Mouse (Mus musculus) spleen, postnatal 36 days (tissue): ENCODE results near the gene Crym.

ENCODE experiments used
- DNase-seq, 2 experiments: peaks; one replicate each; pipeline ENCODE4 v3.0.0; 2022; ENCODE audit warnings: low spot score in 2 of 2, mixed read lengths in 1 of 2

Gene Crym

DNA sequence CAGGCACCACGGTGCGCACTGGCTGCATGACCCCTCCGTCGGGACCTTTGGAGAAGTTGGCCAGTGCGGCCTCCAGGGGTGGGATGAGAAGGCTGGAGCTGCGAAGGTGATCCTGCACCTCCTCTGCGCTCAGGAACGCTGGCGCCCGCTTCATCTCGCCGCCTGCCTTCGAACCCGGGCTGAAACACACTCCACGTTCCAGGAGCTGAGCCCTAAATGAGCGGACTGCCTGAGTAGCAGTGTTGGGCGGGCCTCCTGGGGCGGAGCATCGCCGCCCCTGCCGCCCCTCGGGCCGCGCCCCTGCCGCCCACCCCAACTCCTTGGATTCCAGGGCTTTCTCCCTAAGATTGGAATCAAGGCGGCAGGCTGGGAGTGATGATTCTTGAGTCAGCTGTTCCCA, at the start of gene Crym:
TSS of gene Crym (minus strand) at position 341 of the 400 bp plus-strand sequence.
- no peak for DNase-seq

DNA sequence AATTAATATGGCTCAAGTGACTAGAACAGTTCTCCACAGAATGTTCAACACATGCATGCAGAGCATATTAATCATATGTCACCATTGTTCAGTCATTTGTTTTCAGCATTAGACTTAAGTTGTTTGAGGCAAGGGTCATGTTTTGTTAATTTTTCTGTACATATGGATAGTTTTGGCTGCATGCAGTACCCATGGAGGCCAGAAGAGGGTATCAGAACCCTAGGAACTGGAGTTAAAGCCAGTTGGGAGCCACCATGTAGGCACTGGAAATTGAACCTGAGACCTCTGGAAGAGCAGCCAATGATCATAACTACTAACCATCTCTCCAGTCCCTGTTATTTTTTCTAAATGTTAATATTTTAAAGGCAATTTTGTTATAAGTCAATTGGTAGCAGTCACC, 39.2 kb upstream of the Crym start:
- DNase-seq, result no peak

DNA sequence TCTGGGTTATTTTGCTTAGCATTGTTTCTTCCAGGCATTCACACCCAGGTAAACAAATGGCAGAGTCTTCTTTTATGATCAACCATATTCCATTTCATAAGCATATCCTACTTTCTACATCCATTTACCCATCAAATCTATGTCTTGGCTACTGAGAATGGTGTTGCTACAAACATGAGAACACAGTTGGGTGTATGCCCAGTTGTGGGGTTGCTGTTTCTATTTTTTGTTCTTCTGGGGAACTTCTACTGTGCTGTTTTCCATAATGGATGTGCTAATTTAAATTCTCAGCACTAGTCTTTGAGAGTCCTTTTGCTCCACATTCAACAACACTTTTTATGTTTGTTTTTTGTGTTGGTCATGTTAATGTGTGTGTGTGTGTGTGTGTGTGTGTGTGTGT, 26.6 kb upstream of the Crym start:
- DNase-seq, result no peak

GRCm38 (mm10) chr7:120205989-120206388, 4.1 kb upstream of the Crym start:
- DNase-seq, result no peak

- no peak for DNase-seq
Measured at GRCm38 (mm10) chr7:120203789-120204188, 1.9 kb upstream of the Crym start, which contains the start of gene Abca14. Gene Abca14 (plus strand): TSS chr7:120203961.

DNA sequence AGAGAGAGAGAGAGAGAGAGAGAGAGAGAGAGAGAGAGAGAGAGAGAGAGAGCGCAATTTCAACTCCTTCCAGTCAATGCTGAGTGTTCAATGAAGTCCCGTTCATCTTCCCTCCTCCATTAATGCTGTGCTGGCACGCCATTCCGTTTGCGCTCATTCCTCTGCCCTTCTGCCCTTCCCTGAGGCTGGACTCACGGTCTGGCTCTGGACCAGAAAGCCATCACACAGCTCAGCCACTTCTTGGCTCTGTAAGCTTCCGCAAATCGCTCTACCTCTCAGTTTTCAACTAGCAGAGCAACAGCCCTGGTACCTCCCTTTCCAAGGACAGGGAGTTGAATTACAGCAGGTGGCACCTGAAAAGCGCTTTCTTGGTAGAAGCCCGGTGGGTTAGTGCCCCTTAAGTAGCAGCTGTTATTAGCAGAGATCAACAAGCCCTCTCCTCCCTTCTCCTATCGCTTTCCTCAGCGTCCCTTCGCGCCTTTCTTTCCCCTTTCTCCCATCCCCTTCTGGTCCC, 623 bp downstream of the Crym start:
- no peak for DNase-seq

DNA sequence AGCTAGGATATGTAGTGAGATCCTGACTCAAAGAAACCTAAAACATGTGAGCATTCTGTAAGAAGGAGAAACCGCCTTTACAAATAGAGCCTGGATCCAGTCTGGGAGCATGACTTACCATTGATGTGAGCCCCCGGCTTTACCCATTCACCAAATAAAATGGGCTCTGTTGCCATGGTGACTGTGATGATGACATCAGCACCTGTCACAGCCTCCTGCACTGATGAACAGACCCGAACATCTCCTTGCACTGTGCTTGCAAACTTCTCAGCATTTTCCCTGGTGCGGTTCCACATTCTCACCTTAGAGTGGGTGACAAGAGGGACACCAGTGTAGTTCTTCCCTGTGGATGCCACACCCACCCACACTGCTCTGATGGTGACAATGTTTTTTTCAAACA, 6.7 kb downstream of the Crym start:
- DNase-seq, result no peak

- no peak for DNase-seq
Measured at GRCm38 (mm10) chr7:120192816-120193215, 9.1 kb downstream of the Crym start.

DNA sequence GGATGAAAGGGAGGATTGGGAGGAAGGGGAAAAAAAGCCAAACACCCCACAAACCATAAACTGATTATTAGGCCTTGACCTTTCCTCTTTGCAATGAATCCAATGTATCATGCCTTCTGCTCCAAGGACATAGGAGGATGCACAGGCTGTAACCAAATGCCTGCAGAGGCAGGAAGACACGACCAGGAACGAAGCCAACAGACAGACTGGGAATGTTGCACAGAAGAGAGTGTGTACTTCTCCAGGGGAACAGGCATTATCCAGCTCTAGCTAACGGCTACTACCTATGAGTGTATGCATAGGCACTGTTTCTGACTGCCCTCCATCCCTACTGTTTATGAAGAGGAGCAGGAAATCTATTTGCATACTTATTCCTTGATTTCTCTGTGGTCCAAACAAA, 9.7 kb downstream of the Crym start:
- no peak for DNase-seq

DNA sequence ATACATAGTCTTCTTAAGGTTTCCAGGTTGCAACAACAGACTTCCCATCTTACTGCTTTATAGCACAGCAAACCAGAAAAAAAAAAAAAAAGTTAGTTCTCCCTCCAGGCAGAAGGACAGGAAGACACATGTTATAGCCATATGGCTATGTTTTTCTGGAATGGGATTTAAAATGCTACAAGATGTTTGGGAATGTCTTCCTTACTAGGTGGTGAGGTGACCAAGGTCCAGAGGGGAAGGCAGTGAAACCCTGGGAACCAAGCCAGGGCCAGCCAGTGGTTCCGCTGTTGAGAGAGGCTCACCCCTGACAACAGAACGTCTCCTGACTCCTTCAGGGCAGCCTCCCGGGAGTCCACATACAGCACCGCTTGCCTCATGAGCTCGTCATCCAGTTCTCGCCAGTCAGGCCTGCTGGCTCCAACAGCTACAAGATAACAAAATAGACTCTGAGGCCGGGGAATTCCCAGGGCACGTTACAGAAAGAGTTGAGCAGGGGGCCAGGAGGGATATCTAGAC, 11.7 kb downstream of the Crym start:
- no peak for DNase-seq

DNA sequence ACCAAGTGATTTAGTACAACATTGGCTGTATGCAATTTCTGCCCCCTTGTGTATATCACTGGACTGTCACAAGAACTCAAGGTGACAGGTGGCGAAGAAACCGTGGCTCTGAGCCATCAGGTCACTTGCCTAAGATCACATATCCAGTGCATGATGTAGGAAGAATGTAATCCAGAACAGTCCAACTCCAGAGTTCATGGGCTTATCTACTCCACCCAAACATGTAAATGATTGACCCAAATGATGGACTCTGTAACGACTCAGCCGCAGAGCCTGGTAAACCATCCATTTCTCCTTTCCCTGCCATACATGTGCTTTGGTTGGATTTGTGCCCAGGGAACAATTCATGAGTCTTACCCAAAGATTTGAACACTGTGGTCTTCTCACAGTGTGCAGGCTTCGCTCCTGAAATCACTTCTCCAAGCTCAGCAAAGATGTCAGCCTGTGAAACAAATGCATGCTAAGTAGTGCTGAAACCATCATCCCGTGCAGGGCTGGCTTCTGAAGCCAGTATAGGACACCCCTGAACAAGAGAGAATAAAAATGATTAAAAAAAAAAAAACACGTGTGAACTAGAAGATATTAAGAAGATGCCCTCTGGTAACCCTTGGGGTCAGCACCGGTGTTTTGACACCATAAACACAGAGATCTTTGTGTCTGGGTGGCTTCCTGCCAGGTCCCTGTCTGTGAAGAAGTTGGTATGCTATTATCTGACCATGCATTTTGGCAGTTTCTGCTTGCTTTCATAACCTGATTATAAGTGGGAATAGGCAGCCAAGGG, 12.4 kb downstream of the Crym start:
- DNase-seq, result no peak

- no peak for DNase-seq
Measured at GRCm38 (mm10) chr7:120188946-120189345, 13.0 kb downstream of the Crym start.

DNA sequence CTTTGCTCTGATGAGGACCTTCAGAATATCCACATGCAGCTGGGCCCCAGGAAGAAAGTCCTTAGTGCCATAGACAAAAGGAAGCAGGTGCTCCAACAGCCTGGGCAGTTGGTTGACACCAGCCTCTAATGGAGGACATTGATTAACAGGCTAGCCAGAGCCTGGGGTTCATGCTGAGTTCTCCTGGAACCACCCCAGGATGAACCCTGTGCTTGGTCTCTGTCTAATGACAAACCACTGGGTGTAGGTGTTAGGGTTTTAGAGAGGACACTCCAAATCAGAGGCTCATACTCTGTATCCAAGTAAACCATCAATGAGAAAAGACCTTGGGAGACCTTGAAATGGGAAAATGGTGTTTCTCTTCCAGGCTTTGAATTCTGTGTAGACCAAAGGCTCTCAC, 19.0 kb downstream of the Crym start:
- no peak for DNase-seq

DNA sequence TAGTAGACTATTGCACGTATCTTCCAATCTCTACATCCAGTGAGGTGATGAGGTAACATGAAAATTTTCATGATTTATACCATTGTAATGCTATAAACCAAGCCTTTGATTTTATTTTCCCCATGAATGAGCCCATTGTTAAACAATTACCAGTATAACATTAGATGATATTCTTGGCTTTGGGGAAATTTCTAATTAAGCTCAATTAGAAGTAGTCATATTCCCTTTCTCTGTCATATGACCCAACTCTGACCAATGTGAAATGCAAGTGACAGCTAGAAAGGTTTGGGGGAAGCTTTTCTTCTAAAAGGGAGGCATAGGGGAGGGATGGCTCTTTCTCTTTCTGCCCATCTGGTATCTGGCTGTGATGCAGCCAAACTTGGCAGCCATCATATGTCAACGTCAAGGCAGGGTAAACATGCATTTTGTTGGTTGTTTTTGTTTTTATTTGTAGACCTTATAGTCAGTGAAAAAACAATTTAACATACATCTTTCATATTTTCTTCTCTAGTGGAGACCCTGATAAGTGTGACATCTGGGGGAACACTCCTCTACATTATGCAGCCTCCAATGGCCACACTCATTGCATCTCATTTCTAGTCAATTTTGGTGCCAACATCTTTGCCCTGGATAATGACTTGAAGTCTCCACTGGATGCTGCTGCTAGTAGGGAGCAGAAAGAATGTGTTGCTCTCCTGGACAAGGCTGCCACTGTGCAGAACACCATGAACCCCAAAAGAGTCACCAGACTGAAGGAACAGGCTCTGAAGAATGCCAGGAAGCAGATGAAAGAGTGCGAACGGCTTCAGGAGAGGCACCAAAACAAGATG, 20.3 kb downstream of the Crym start:
- no peak for DNase-seq

GRCm38 (mm10) chr7:120180547-120180946, 21.4 kb downstream of the Crym start:
- DNase-seq, result no peak

GRCm38 (mm10) chr7:120178935-120179334, 23.0 kb downstream of the Crym start:
- DNase-seq, result no peak

DNA sequence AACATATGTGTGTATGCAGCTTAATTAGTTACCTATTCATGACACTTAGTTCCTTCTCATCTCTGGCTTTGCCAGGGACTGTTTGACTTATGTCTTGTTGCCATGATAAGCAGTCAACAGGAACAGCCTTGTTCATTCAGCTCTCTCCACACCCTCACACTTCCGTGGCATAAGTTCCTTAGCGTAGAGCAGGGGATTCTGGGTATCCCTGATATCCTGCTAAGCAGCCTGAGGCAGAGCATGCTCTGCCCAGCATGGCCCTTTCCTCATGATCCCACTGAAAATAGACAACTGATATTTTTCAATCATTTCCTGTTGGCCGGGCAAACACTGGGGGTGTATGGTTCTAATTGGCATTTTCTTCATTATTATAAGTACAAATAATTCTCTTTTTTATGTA, 24.3 kb downstream of the Crym start:
- DNase-seq, result no peak

DNA sequence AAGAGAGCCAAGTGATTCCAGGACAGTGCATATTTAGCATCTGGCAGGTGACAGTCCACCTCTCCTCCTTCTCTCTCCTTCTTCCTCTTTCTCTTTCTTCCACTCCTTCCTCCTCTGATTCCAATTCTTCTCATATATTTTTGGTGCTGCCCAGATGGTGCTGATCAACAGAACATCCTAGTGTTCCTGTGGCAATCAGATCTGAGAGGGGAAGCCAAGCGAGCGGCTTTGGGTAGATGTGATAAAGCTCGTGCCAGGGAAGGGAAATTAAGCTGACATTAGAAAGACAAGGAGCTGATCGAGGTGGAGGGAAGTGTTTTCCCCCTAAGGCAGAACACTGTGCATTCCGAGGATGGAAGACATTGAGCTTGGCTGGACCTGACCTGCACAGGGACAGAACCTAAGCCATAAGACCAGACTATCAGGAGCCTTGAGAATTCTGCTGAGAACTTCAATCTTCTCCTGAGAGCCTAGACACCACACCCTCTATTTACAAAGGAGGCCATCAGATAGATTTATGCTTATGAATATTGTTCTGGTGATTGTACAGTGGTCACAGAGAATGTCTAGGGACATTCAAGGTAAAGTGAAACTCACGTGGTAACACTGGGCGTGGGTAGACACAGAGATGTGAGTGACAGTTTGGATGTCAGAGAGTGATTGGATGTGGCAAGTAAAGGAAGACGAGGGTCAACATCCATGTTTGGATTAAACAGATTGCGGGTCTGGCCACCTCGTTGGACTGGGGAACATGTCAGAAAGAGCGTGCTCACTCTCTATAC, 27.0 kb downstream of the Crym start:
- DNase-seq, result no peak

DNA sequence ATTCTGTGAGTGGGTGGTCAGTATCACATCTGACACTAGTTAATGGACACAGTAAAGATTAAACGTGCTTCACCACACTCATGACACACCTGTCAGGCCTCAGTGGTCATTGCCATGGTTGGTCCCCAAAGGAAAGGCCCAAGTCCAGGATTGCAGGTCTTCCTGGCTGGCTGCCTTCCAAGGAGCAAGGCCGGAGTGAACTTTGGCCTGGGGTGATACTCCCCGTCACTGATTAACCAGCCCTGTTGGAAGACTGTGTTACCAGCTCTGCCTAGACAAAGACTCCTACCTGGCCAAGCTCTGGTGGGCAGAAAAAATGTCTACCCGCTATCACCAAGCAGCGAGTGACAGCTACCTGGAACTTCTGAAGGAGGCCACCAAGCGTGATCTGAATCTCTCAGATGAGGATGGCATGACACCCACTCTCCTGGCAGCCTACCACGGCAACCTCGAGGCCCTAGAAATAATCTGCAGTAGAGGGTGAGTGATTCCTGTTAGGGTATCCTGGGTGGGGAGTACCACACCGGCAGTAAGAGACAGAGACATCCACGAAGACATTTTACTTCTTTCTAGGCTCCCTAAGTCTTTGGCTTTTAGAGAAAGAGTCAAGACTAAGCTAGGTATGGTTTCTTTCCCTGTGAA, 28.2 kb downstream of the Crym start, which contains the start of gene Anks4b:
TSS of gene Anks4b (plus strand) at position 256 of the 642 bp plus-strand sequence.
- no peak for DNase-seq

GRCm38 (mm10) chr7:120172188-120172700, 29.7 kb downstream of the Crym start:
- DNase-seq, result no peak
